Mouse (Mus musculus): ENCODE measurements around the gene Csmd2.

DNA sequence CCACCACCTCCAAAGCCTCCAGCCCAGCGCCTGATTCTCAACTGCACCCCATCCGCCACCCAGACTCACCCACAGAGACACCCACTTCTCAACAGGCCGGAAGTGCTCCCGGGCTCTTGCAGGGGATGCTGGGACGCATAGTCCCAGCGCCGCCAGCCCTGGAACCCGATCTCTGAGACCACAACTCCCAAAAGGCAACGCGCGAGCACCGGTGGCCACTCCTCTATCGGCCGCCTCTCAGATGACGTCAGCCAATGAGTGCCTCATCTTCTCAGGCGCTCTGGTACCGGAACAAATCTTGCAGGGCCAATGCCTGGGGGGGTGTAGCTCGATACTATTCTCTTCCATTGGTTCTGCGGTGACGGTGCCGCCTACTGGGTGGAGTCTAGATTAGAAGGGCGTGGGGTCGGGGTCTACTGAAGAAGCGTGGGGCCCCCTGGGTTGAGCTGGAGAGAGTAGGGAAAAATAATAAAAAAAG, 622.3 kb downstream of the Csmd2 start, which contains the start of gene Zscan20:
- TF ChIP-seq MAFK (IDR thresholded peaks at IDR 0.05; ENCODE audit: insufficient read depth, low read depth, low read length) (no peak), HCFC1 (IDR thresholded peaks at IDR 0.05; ENCODE audit: borderline replicate concordance, insufficient read depth, low read length) (peak; percentile 88), ZNF384 (IDR thresholded peaks at IDR 0.05; ENCODE audit: low read depth, low read length) (no peak)
